Mouse (Mus musculus) gastrocnemius, adult 8-10 months (tissue): ENCODE measurements around the gene Cul9. TPM values are rescaled to one million over a fixed set of nuclear protein-coding genes. Genes with fewer than 3 reads are reported as not detected.
"Not testable (repeated sequence)": the region's sequence is repeated elsewhere in the genome, so short reads cannot be mapped to it uniquely, and the experiment has no call there.

Experiments
- DNase-seq, 2 experiments: peaks; one replicate each; pipeline ENCODE4 v3.0.0; 2022; ENCODE audit warnings: low spot score in 2 of 2
- total RNA-seq, 4 experiments: library from RNA; stranded (reverse); gene quantifications; 2 replicates each; pipeline ENCODE4 v1.2.4; 2022

Cul9 gene
- total RNA-seq, 4 experiments from 2014 or later, result 15.2 to 16.6 (median 15.4) TPM

DNA sequence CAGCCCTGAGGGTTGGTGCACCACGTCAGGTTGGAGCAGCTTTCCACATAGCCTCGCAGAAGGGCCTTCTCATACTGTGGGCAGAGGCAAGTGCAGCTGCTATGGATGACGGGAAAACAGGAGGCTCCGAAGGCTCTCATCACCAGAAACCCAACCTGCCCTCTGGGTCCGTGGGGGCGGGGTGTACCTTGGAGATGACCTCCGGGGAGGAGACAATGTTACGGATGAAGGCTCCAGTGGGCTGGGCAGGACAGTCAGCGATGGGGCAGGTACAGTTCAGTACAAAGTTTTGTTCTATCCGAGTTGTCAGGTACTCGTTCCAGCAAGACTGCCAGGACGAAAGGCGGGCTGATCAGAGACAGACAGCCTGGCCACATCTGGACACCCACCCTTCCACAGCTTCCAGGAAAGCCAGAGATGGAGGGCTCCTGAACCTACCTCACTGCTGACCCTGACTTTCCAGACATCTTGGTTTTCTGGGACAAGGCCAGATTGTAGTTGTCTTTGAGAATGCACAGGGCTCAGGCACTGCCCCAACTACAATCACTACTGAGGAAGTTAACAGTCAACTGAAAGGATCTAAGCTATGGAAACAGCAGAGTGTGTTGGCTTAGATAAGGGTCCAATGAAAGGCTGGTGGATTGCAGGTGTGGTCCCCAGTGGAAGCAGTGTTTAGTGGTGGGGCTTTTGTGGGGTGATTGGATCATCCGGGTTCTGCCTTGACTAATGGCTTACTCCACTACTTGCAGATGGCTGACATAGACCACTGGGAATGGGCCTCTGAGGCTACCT, 42.1 kb downstream of the Cul9 start:
- no peak for DNase-seq

GRCm38 (mm10) chr17:46502775-46503174, 43.4 kb downstream of the Cul9 start:
- no peak for DNase-seq

DNA sequence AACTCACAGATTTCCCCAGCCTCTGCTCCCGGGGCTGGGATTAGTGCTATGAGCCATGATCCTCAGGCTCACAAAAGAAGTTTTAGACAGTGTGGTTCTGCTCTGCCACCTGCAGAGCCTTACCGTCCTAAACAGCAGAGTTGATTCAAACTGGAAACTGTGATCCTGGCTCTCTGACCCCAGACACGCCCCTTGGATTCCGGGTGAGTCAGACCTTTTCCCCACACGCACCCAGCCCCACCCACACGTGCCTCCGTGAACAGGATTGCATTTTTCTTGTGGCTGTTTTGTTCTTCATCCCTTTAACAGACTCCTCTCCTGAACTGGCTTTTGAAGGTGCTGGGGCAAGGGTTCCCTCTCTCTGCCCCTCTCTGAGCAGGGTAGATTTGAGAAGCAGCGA, 48.2 kb downstream of the Cul9 start:
- DNase-seq, result no peak

DNA sequence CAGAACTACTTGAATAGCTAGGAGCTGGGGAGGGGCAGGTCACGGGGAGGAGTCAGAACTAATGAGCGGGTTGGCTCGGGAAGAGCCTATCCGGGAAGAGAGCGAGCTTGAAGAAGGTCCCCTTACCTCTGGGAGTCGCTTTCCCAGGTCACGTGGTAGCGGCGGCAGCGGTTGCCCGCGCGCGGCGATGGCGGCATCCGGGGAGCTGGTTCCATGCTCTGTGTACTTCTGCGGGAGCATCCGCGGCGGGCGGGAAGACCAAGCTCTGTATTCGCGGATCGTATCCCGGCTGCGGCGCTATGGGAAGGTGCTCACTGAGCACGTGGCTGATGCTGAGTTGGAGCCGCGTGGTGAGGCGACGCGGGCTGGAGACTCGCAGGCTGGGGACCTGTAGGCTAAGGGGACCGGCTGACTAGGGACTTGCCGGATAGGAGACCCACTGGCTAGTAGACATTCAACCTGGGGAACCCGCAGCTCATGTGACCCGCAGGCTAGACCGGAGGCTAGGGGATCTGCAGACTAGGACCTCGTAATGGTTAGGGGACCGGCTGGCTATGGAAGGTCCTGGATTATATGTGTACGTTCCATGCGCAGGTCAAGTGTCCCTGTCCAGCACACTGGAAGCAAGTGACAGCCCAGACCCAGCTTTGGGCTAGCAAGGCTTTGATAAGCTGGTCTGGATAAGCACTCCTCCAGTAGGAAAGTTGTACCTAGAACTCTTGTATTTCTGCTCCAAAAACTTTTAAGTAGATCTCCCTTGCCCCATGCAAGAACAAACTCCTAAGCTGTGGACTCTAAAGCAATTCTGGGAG, 49.4 kb downstream of the Cul9 start, which contains the start of gene Dnph1:
Dnph1 (plus strand) TSS at position 89 of the 812 bp plus-strand sequence.
- DNase-seq, result peak; percentile 41 to 63

DNA sequence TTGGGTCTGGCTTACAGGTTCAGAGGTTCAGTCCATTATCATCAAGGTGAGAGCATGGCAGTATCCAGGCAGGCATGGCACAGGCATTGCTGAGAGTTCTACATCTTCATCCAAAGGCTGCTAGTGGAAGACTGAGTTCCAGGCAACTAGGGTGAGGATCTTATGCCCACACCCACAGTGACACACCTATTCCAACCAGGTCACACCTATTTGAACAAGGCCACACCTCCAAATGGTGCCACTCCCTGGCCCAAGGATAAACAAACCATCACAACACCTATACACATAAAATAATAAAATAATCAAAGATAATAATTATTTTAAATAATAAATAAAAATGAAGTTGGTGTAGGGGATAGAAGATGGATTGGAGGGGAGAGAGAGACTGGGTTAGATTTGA, 50.1 kb downstream of the Cul9 start:
- not testable (repeated sequence) for DNase-seq

GRCm38 (mm10) chr17:46495486-46495885, 50.7 kb downstream of the Cul9 start:
- DNase-seq, result no peak

- DNase-seq, result no peak
Observed at GRCm38 (mm10) chr17:46487431-46487830, 58.8 kb downstream of the Cul9 start, which contains the start of gene Ttbk1. Ttbk1 (minus strand) TSS chr17:46487675.

DNA sequence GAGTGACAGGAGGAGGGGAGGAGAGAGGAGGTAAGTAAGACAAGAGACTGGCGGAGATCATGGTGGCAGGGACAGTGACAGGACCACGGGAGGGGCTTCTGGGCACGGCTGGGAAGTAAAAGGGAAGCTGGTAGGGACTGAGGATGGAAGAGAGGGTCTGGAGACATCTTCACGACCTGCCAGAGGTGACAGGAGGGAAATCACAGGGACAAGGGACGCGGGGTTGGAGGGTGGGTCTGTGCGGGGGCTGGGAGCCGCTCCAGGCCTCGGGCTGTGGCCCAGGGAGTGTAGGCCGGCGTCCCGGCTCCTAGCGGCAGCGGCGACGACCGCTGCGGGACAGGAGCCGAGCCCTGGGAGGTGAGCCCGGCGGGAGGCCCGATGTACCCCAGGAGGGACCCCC, 59.2 kb downstream of the Cul9 start:
- DNase-seq, result no peak

DNA sequence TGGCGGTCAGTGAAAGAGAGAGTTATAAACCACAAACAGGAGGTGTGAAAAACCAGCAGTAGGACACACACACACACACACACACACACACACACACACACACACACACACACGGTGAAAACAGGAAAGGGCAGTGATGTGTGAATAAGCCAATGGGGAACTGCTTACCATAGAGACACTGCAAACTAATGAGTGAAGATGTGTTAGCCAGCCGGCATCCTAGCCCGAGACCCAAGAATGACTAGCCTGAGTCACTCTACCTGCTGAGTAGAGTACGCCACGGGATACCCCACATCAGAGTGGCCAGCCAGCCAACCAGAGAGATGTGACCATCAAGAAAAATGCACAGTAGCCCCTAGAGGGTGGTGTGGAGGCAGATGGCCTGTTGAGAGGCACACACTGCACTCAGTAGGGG, 61.7 kb downstream of the Cul9 start:
- no peak for DNase-seq

DNA sequence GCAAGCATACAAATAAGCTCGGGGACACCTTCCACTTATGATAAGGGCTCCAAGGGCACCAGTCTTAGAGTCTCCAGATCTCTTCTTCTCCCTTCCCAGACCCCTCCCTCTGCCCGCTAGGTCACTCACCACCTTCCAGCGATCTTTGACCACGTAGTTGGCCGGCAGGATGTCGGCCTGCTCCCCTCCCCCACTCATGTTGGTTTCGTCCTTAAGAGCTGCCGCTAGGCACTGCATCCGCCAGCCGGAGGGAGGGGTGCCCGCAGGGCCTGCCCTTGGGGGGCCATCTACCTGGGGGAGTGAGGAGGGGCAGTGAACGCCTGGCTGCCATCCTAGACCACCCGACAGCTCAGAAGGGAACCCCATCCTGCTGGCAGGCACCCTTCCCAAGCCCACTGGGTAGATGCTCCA, 62.2 kb downstream of the Cul9 start:
- no peak for DNase-seq

GRCm38 (mm10) chr17:46483561-46484001, 62.6 kb downstream of the Cul9 start:
- no peak for DNase-seq

DNA sequence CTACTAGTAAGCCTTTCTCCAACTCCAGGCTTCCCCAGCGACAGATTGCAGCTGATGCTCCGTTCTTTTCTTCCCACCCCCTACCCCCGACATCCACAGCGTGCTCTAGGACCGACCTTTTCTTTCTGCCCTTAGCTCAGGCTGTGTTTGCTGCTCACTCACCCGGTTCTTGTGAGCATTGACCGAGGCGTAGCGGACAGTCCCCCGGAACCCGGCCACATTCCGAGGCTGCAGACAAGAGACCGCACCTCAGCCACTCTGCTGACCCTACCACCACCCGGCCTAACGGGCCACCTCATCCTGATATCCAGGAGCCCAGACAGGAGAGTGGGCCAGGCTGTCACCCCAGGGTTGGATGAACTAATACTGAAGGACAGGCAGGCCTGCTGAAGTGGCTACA, 68.9 kb downstream of the Cul9 start:
- no peak for DNase-seq

- no peak for DNase-seq
Observed at GRCm38 (mm10) chr17:46476601-46477000, 69.6 kb downstream of the Cul9 start.

- DNase-seq, result no peak
Observed at GRCm38 (mm10) chr17:46467830-46468229, 78.4 kb downstream of the Cul9 start.

GRCm38 (mm10) chr17:46462226-46462625, 84.0 kb downstream of the Cul9 start:
- DNase-seq, result no peak

- no peak for DNase-seq
Observed at GRCm38 (mm10) chr17:46461347-46461746, 84.8 kb downstream of the Cul9 start.

GRCm38 (mm10) chr17:46460673-46461072, 85.5 kb downstream of the Cul9 start:
- DNase-seq, result no peak

DNA sequence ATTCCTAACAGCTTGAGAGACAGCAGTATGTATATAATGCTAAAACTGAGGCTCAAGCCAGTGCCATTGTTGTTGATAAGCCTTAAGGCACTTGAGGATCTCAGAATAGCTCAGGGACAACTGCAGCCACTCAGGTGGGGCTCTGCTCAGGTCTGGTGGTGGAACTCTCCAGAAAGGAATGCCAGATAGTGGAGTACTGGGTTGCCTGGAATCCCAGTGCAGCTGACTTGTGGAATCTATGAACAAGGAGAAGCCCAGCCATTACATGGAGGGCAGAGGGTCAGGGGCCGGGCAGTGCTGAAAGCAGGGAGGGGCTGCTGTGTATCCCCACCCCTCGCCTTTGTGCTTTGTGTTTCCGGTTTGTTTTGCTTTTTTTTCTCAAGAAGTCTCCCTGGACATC, 87.7 kb downstream of the Cul9 start:
- DNase-seq, result no peak

- peak; percentile 46 to 47 for DNase-seq
Observed at GRCm38 (mm10) chr17:46457791-46458190, 88.4 kb downstream of the Cul9 start.

DNA sequence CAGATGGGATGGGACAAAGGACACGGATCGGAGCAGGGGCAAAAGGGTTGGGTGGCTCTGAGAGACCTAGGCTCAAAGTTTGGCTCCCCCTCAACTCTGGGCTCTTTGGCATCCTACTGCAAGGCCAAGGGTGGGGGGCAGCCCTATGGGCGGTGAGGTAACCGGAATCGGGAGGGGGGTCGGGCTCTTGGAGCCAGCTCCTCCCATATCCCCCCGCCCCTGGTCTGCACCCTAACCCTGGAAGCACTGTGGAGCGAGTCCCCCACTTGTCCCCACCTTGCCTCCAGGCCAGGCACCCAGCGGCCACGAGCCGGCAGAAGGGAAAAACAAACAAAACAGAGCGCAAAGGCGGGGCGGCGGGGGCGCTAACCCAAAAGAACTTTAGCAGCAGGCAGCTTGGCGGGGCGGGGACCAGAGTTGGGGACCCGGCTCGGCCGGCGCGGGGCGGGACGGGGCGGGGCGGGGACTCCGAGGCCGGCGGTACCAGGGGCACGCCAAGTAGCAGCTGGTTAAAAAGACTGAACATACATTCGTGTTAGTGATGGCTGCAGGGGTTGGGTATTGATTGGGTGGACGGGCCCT, 91.0 kb downstream of the Cul9 start:
- DNase-seq, result no peak

- no peak for DNase-seq
Observed at GRCm38 (mm10) chr17:46454539-46454938, 91.6 kb downstream of the Cul9 start.

DNA sequence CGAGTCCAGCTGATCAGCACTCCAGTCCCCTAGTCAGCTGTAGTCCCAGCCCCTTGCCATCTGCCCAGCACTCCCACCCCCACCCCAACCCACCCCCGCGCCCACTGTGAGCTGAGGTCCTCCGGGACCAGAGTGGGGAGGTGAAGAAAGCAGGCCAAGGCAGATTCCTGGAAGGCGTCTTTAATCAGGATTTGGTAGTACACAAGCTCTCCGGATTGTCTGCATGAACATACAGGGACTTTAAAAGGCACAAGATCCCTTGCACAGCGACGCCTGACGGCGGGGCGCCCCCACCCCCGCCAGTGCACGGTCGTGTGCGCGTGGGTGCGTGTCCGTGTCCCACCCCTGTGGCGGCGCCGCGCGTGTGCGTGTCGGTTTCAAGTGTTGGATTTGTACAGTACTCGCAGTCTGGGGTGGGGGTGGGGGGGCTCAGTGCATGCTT, 92.2 kb downstream of the Cul9 start:
- DNase-seq, result no peak
